Mouse (Mus musculus) kidney, adult 2 months (tissue): ENCODE measurements around the gene Mmp20. TPM values are rescaled to one million over a fixed set of nuclear protein-coding genes. Genes with fewer than 3 reads are reported as not detected.

Source experiments
- DNase-seq: peaks from one replicate; pipeline ENCODE4 v3.0.0; 2021
- H3K27ac ChIP-seq: fragments of 200-500 bp; 2 replicates; pipeline ENCODE4 v1.5.1; 2012; ENCODE audit warnings: low read depth, low read length, control low read depth, inconsistent platforms; ENCODE audit not compliant: insufficient read depth
- H3K27me3 ChIP-seq: fragments of 200-500 bp; replicated peaks from 2 replicates; pipeline ENCODE4 v1.6.1; 2012; ENCODE audit warnings: mild to moderate bottlenecking, moderate library complexity, low read length, inconsistent platforms; ENCODE audit not compliant: control insufficient read depth, insufficient read depth
- H3K36me3 ChIP-seq: fragments of 200-500 bp; 2 replicates; pipeline ENCODE4 v1.6.1; 2012; ENCODE audit warnings: mild to moderate bottlenecking, moderate library complexity, low read length, inconsistent platforms; ENCODE audit not compliant: control insufficient read depth, insufficient read depth
- H3K4me1 ChIP-seq: fragments of 200-500 bp; 2 replicates; pipeline ENCODE4 v1.6.1; 2011; ENCODE audit warnings: low read length; ENCODE audit not compliant: control insufficient read depth, insufficient read depth
- H3K4me3 ChIP-seq: fragments of 200-500 bp; 2 replicates; pipeline ENCODE4 v1.5.1; 2011; ENCODE audit warnings: mild to moderate bottlenecking, low read depth, low read length, control low read depth; ENCODE audit not compliant: insufficient read depth
- CTCF ChIP-seq: fragments of 200-500 bp; conservative IDR thresholded peaks from 2 replicates; pipeline ENCODE4 v1.5.1; 2011; ENCODE audit warnings: low read depth, mild to moderate bottlenecking, control low read depth, low read length, moderate library complexity, mixed read lengths; ENCODE audit not compliant: insufficient read depth, insufficient read length
- POLR2A ChIP-seq: fragments of 200-500 bp; IDR thresholded peaks from one replicate; pipeline ENCODE4 v1.6.1; 2011; ENCODE audit warnings: low read depth, low read length, control low read depth
- WGBS: fragments of 180-500 bp; shearing (Covaris S2); methylation state at CpG from one replicate; pipeline ENCODE4 v1.1.7; 2018; 5-methylcytosine and 5-hydroxymethylcytosine counted together
- polyA plus RNA-seq: library from polyadenylated mRNA; depleted of rRNA; stranded (reverse); fragments of >200 nt; gene quantifications from 2 replicates; pipeline ENCODE4 v1.2.3, GENCODE M21; 2012; rRNA removed

The Mmp20 gene
- polyA plus RNA-seq, 1 experiment: not detected

- Histone ChIP-seq H3K27me3 (no peaks in the 10 kb centered on the region), H3K36me3 (no peaks in the 10 kb centered on the region), H3K4me1 (no peaks in the 10 kb centered on the region), H3K27ac (no peak overlapping the region), H3K4me3 (no peak overlapping the region)
- TF ChIP-seq CTCF (no peak), POLR2A (no peak)
- peak; percentile 5 for DNase-seq
- 96% methylated on average over 1 of the region's 1 CpGs for WGBS
These were observed 93.5 kb downstream of the Mmp20 start for GRCm38 (mm10) chr9:7721543-7721942.

Other genes with a start within 250 kb of the Mmp20 start
- gene Mmp1b, start 240.2 kb upstream of the Mmp20 start, polyA plus RNA-seq: not detected in 2 replicates
- gene Mmp3, start 182.4 kb upstream of the Mmp20 start, polyA plus RNA-seq: 0.56 and 0.84 TPM in 2 replicates
- not detected in 2 replicates for gene Mmp10, start 125.9 kb upstream of the Mmp20 start, polyA plus RNA-seq
- 0.03 TPM in 1 of 2 replicates, not detected in the other for gene Mmp8, start 69.8 kb upstream of the Mmp20 start, polyA plus RNA-seq
- gene Mmp27, start 56.8 kb upstream of the Mmp20 start, polyA plus RNA-seq: not detected in 2 replicates
- not detected in 2 replicates for gene Mmp7, start 63.9 kb downstream of the Mmp20 start, polyA plus RNA-seq
- 40.8 and 43.7 TPM in 2 replicates for gene Tmem123, start 135.8 kb downstream of the Mmp20 start, polyA plus RNA-seq
- 12.2 and 12.7 TPM in 2 replicates for gene Birc2, start 208.8 kb downstream of the Mmp20 start, polyA plus RNA-seq
- 6.5 and 9.2 TPM in 2 replicates for gene Birc3, start 245.0 kb downstream of the Mmp20 start, polyA plus RNA-seq